Mouse (Mus musculus) midbrain, embryonic 16.5 days (tissue): Measurements from ENCODE around the gene Dram2. TPM values are rescaled to one million over a fixed set of nuclear protein-coding genes. Genes with fewer than 3 reads are reported as not detected.
A peak's percentile ranks its signal among the peaks of the same experiment; 100 is the strongest.

Experiments
- ATAC-seq: fragments of 200-750 bp; cut with Nextera tagmentation; 2 replicates; pipeline ENCODE4 v1.8.0; 2017; ENCODE audit warnings: moderate TSS enrichment
- H3K27ac ChIP-seq: fragments of 300-500 bp; sonication (generic); 2 replicates; pipeline ENCODE4 v1.5.1; 2014; ENCODE audit warnings: mild to moderate bottlenecking, low read length, mixed read lengths
- H3K27me3 ChIP-seq: fragments of 300-500 bp; sonication (generic); 2 replicates; pipeline ENCODE4 v1.6.1; 2014; ENCODE audit warnings: low read depth, low read length, mixed read lengths; ENCODE audit not compliant: control insufficient read depth, insufficient read depth
- H3K36me3 ChIP-seq: fragments of 300-500 bp; sonication (generic); 2 replicates; pipeline ENCODE4 v1.6.1; 2014; ENCODE audit warnings: mild to moderate bottlenecking, low read length, moderate library complexity, mixed read lengths; ENCODE audit not compliant: control insufficient read depth, insufficient read depth
- H3K4me1 ChIP-seq: fragments of 300-500 bp; sonication (generic); 2 replicates; pipeline ENCODE4 v1.6.1; 2014; ENCODE audit warnings: mild to moderate bottlenecking, low read length, mixed read lengths; ENCODE audit not compliant: control insufficient read depth, insufficient read depth
- H3K4me2 ChIP-seq: fragments of 300-500 bp; sonication (generic); 2 replicates; pipeline ENCODE4 v1.6.1; 2014; ENCODE audit warnings: mild to moderate bottlenecking, low read length, mixed read lengths
- H3K4me3 ChIP-seq: fragments of 300-500 bp; sonication (generic); 2 replicates; pipeline ENCODE4 v1.5.1; 2014; ENCODE audit warnings: low read depth, mild to moderate bottlenecking, low read length, moderate library complexity, mixed read lengths
- H3K9ac ChIP-seq: fragments of 300-500 bp; sonication (generic); 2 replicates; pipeline ENCODE4 v1.6.1; 2014; ENCODE audit warnings: low read depth, low read length, mixed read lengths
- H3K9me3 ChIP-seq: fragments of 300-500 bp; sonication (generic); replicated peaks from 2 replicates; pipeline ENCODE4 v1.6.1; 2014; ENCODE audit warnings: mild to moderate bottlenecking, low read length, mixed read lengths; ENCODE audit not compliant: control insufficient read depth, poor library complexity, severe bottlenecking
- WGBS: fragments of 180-500 bp; shearing (Covaris S2); extraction: QIAGEN DNeasy Blood & Tissue Kit; methylation state at CpG from one replicate; pipeline ENCODE4 v1.1.7; 2014; 5-methylcytosine and 5-hydroxymethylcytosine counted together
- polyA plus RNA-seq: library from polyadenylated mRNA; unstranded; fragments of >200 nt; fragmentation: Nextera tagmentation; extraction: Ambion mirVana; gene quantifications from 2 replicates; pipeline ENCODE4 v1.2.1, GENCODE M21; 2015

Gene Dram2
- 67.1 and 67.2 TPM in 2 replicates for polyA plus RNA-seq

- no peaks in the 10 kb centered on the region for H3K36me3 ChIP-seq
- H3K9me3 ChIP-seq: no peaks in the 10 kb centered on the region
- H3K9ac ChIP-seq: peak within 1 kb of the TSS; percentile 94
- peak within 1 kb of the TSS; percentile 71 for H3K4me2 ChIP-seq
- H3K27me3 ChIP-seq: no peaks in the 10 kb centered on the region
- H3K4me1 ChIP-seq: peaks cover 22% of the 10 kb centered on the region
- peak within 1 kb of the TSS; percentile 91 for H3K27ac ChIP-seq
- under 1% methylated on average over 59 of the region's 63 CpGs for WGBS
- peak; percentile 98 for ATAC-seq
- peak within 1 kb of the TSS; percentile 66 for H3K4me3 ChIP-seq
Observed at GRCm38 (mm10) chr3:106547171-106547923, at the start of gene Dram2, which contains the start of gene Cept1. Gene Dram2 (plus strand): TSS chr3:106547798. Gene Cept1 (minus strand): TSS chr3:106547802.

GRCm38 (mm10) chr3:106500510-106500909 lies 47.1 kb upstream of the Dram2 start:
- no peak for ATAC-seq

GRCm38 (mm10) chr3:106502892-106503291 lies 44.7 kb upstream of the Dram2 start:
- H3K27ac ChIP-seq: no peak overlapping the region
- H3K4me1 ChIP-seq: no peaks in the 10 kb centered on the region
- H3K4me3 ChIP-seq: no peak overlapping the region
- WGBS: 94% methylated on average over 2 of the region's 2 CpGs
- no peaks in the 10 kb centered on the region for H3K9me3 ChIP-seq
- H3K9ac ChIP-seq: no peak overlapping the region
- no peak for ATAC-seq
- H3K27me3 ChIP-seq: no peaks in the 10 kb centered on the region
- peaks cover 5% of the 10 kb centered on the region; the same call in 1 of the 2 replicates for H3K36me3 ChIP-seq
- no peak overlapping the region for H3K4me2 ChIP-seq

More at GRCm38 (mm10) chr3:106500510-106500909, 47.1 kb upstream of the Dram2 start:
- no peak overlapping the region for H3K4me2 ChIP-seq
- peaks cover 3% of the 10 kb centered on the region; the same call in 1 of the 2 replicates for H3K36me3 ChIP-seq
- no peak overlapping the region for H3K4me3 ChIP-seq
- no peak overlapping the region for H3K27ac ChIP-seq
- H3K9me3 ChIP-seq: no peaks in the 10 kb centered on the region
- WGBS: 93% methylated on average over 2 of the region's 2 CpGs
- no peaks in the 10 kb centered on the region for H3K4me1 ChIP-seq
- no peaks in the 10 kb centered on the region for H3K27me3 ChIP-seq
- no peak overlapping the region for H3K9ac ChIP-seq

GRCm38 (mm10) chr3:106510669-106511068 lies 36.9 kb upstream of the Dram2 start:
- H3K9me3 ChIP-seq: no peaks in the 10 kb centered on the region
- ATAC-seq: no peak
- H3K9ac ChIP-seq: no peak overlapping the region
- no peaks in the 10 kb centered on the region for H3K4me1 ChIP-seq
- H3K4me3 ChIP-seq: no peak overlapping the region
- WGBS: 89% methylated on average over 1 of the region's 1 CpGs
- H3K4me2 ChIP-seq: no peak overlapping the region
- H3K27me3 ChIP-seq: no peaks in the 10 kb centered on the region
- 0 out of 2 replicates have a peak, but pooled peaks cover 2% of the 10 kb centered on the region for H3K36me3 ChIP-seq
- no peak overlapping the region for H3K27ac ChIP-seq

GRCm38 (mm10) chr3:106515016-106515415 lies 32.6 kb upstream of the Dram2 start:
- H3K4me2 ChIP-seq: no peak overlapping the region
- H3K27ac ChIP-seq: no peak overlapping the region
- H3K27me3 ChIP-seq: no peaks in the 10 kb centered on the region
- no peaks in the 10 kb centered on the region for H3K9me3 ChIP-seq
- H3K4me1 ChIP-seq: no peaks in the 10 kb centered on the region
- 95% methylated on average over 6 of the region's 6 CpGs for WGBS
- H3K36me3 ChIP-seq: no peaks in the 10 kb centered on the region
- no peak overlapping the region for H3K4me3 ChIP-seq
- no peak overlapping the region for H3K9ac ChIP-seq
- no peak for ATAC-seq

GRCm38 (mm10) chr3:106522730-106523129 lies 24.9 kb upstream of the Dram2 start:
- no peaks in the 10 kb centered on the region for H3K9me3 ChIP-seq
- H3K36me3 ChIP-seq: no peaks in the 10 kb centered on the region
- H3K27me3 ChIP-seq: no peaks in the 10 kb centered on the region
- H3K4me1 ChIP-seq: no peaks in the 10 kb centered on the region
- WGBS: 93% methylated on average over 1 of the region's 1 CpGs
- no peak overlapping the region for H3K4me2 ChIP-seq
- no peak for ATAC-seq
- no peak overlapping the region for H3K4me3 ChIP-seq
- no peak overlapping the region for H3K9ac ChIP-seq
- no peak overlapping the region for H3K27ac ChIP-seq

GRCm38 (mm10) chr3:106526411-106526810 lies 21.2 kb upstream of the Dram2 start:
- Histone ChIP-seq H3K27me3 (no peaks in the 10 kb centered on the region), H3K4me1 (no peaks in the 10 kb centered on the region), H3K36me3 (no peaks in the 10 kb centered on the region), H3K4me2 (no peak overlapping the region), H3K4me3 (no peak overlapping the region), H3K9ac (no peak overlapping the region), H3K27ac (no peak overlapping the region), H3K9me3 (no peaks in the 10 kb centered on the region)
- ATAC-seq: no peak
- 94% methylated on average over 2 of the region's 2 CpGs for WGBS

GRCm38 (mm10) chr3:106528032-106528431 lies 19.6 kb upstream of the Dram2 start:
- 97% methylated on average over 2 of the region's 2 CpGs for WGBS
- Histone ChIP-seq H3K9me3 (no peaks in the 10 kb centered on the region), H3K4me2 (no peak overlapping the region), H3K4me3 (no peak overlapping the region), H3K27ac (no peak overlapping the region), H3K36me3 (no peaks in the 10 kb centered on the region), H3K9ac (no peak overlapping the region), H3K27me3 (no peaks in the 10 kb centered on the region), H3K4me1 (no peaks in the 10 kb centered on the region)
- no peak for ATAC-seq

GRCm38 (mm10) chr3:106533277-106533676 lies 14.3 kb upstream of the Dram2 start:
- Histone ChIP-seq H3K27me3 (no peaks in the 10 kb centered on the region), H3K4me1 (no peaks in the 10 kb centered on the region), H3K9ac (no peak overlapping the region), H3K27ac (no peak overlapping the region), H3K4me2 (no peak overlapping the region), H3K4me3 (no peak overlapping the region), H3K36me3 (peaks cover 3% of the 10 kb centered on the region; the same call in 1 of the 2 replicates), H3K9me3 (no peaks in the 10 kb centered on the region)
- 97% methylated on average over 2 of the region's 2 CpGs for WGBS
- ATAC-seq: no peak
